Mouse (Mus musculus) heart, embryonic 11.5 days (tissue): Measurements from ENCODE around the gene Cntrl. TPM values are rescaled to one million over a fixed set of nuclear protein-coding genes. Genes with fewer than 3 reads are reported as not detected.

Experiments
- ATAC-seq: fragments of 200-750 bp; cut with Nextera tagmentation; replicated peaks from 2 replicates; pipeline ENCODE4 v1.8.0; 2017; ENCODE audit warnings: moderate library complexity; ENCODE audit not compliant: insufficient number of reproducible peaks, low FRiP score, low TSS enrichment
- H3K27ac ChIP-seq: fragments of 300-500 bp; sonication (generic); 2 replicates; pipeline ENCODE4 v1.5.1; 2014; ENCODE audit warnings: mild to moderate bottlenecking, low read depth, low read length
- H3K27me3 ChIP-seq: fragments of 300-500 bp; sonication (generic); 2 replicates; pipeline ENCODE4 v1.6.1; 2014; ENCODE audit warnings: mild to moderate bottlenecking, low read length, mixed read lengths; ENCODE audit not compliant: control insufficient read depth, insufficient read depth
- H3K36me3 ChIP-seq: fragments of 300-500 bp; sonication (generic); 2 replicates; pipeline ENCODE4 v1.6.1; 2014; ENCODE audit warnings: mild to moderate bottlenecking, low read length, moderate library complexity, mixed read lengths; ENCODE audit not compliant: control insufficient read depth, insufficient read depth
- H3K4me1 ChIP-seq: fragments of 300-500 bp; sonication (generic); 2 replicates; pipeline ENCODE4 v1.6.1; 2014; ENCODE audit warnings: low read length; ENCODE audit not compliant: control insufficient read depth, insufficient read depth
- H3K4me2 ChIP-seq: fragments of 300-500 bp; sonication (generic); 2 replicates; pipeline ENCODE4 v1.6.1; 2014; ENCODE audit warnings: mild to moderate bottlenecking, moderate library complexity
- H3K4me3 ChIP-seq: fragments of 300-500 bp; sonication (generic); 2 replicates; pipeline ENCODE4 v1.5.1; 2014; ENCODE audit warnings: low read depth, low read length
- H3K9ac ChIP-seq: fragments of 300-500 bp; sonication (generic); 2 replicates; pipeline ENCODE4 v1.6.1; 2014; ENCODE audit warnings: mild to moderate bottlenecking, low read depth, low read length, moderate library complexity
- H3K9me3 ChIP-seq: fragments of 300-500 bp; sonication (generic); replicated peaks from 2 replicates; pipeline ENCODE4 v1.6.1; 2016; ENCODE audit warnings: low read length; ENCODE audit not compliant: control insufficient read depth
- WGBS: fragments of 180-500 bp; shearing (Covaris S2); extraction: QIAGEN DNeasy Blood & Tissue Kit; methylation state at CpG from one replicate; pipeline ENCODE4 v1.1.7; 2014; ENCODE audit not compliant: insufficient replicate concordance; 5-methylcytosine and 5-hydroxymethylcytosine counted together
- polyA plus RNA-seq: library from polyadenylated mRNA; unstranded; fragments of >200 nt; fragmentation: Nextera tagmentation; extraction: Ambion mirVana; gene quantifications from 2 replicates; pipeline ENCODE4 v1.2.1, GENCODE M21; 2014

The Cntrl gene
- polyA plus RNA-seq, 1 experiment from 2014 or later, result 23.0 TPM

- H3K4me2 ChIP-seq, result no peak overlapping the region
- no peaks in the 10 kb centered on the region for H3K36me3 ChIP-seq
- H3K27me3 ChIP-seq, result no peaks in the 10 kb centered on the region
- H3K4me3 ChIP-seq, result no peak overlapping the region
- WGBS, result 48% methylated on average over 3 of the region's 3 CpGs
- H3K27ac ChIP-seq, result no peak overlapping the region
- peaks cover 3% of the 10 kb centered on the region; the same call in 1 of the 2 replicates for H3K4me1 ChIP-seq
- H3K9ac ChIP-seq, result no peak overlapping the region
- H3K9me3 ChIP-seq, result no peaks in the 10 kb centered on the region
- ATAC-seq, result no peak
Measured at GRCm38 (mm10) chr2:35104843-35105242, 4.4 kb upstream of the Cntrl start.

GRCm38 (mm10) chr2:35107984-35108635 is 1.2 kb upstream of the Cntrl start:
- 59% methylated on average over 5 of the region's 5 CpGs for WGBS

DNA sequence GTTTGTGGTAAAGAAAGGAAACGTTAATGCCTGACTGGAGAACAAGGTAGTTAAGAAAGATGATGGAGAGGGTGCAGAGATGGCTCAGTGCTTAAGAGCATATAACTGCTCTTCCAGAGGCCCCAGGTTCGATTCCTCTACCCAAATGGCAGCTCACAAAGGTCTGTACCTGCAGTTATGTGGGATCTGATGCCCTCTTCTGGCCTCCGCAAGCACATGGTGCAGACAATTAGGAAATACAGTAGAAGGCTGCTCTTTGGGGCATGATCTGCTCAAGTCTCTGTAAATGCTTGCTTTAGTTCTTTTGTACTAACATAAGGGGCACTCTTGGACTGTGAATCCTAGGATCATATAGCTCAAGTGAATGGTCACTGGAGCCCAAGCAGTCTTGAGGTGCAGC is 580 bp upstream of the Cntrl start:
- Histone ChIP-seq H3K4me2 (peak overlapping the region; percentile 71), H3K9ac (peak overlapping the region; percentile 80), H3K4me3 (peak overlapping the region; percentile 91), H3K27ac (peak overlapping the region; percentile 88; the same call in 1 of the 2 replicates), H3K27me3 (no peaks in the 10 kb centered on the region), H3K4me1 (no peaks in the 10 kb centered on the region; the same call in 1 of the 2 replicates), H3K36me3 (no peaks in the 10 kb centered on the region), H3K9me3 (no peaks in the 10 kb centered on the region)
- ATAC-seq, result no peak
- WGBS, result 16% methylated on average over 3 of the region's 3 CpGs

More at GRCm38 (mm10) chr2:35107984-35108635, 1.2 kb upstream of the Cntrl start:
- Histone ChIP-seq H3K27me3 (no peaks in the 10 kb centered on the region), H3K36me3 (no peaks in the 10 kb centered on the region), H3K9ac (no peak overlapping the region), H3K27ac (no peak overlapping the region), H3K4me1 (peaks cover 2% of the 10 kb centered on the region), H3K9me3 (no peaks in the 10 kb centered on the region), H3K4me2 (no peak overlapping the region), H3K4me3 (no peak overlapping the region)
- no peak for ATAC-seq

DNA sequence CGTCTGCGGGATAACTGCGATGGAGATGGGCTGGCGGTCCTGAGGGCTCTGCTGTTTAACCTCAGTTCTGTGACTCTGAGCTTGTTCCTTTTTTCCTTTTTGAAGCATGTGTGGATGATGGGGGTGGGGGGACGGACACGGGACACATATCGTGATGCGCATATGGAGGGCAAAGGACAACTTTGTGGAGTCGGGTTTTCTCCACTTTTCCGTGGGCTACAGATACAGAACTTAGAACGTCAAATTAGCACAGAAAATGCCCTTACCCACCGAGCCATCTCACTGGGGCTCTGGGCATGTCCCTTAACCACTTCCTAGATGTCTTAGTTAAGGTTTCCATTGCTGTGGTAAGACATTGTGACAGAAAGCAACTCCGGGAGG is 622 bp downstream of the Cntrl start:
- no peak for ATAC-seq

GRCm38 (mm10) chr2:35110521-35110920 is 1.2 kb downstream of the Cntrl start:
- Histone ChIP-seq H3K4me3 (no peak overlapping the region), H3K27ac (no peak overlapping the region), H3K9ac (no peak overlapping the region), H3K4me1 (no peaks in the 10 kb centered on the region; the same call in 1 of the 2 replicates), H3K36me3 (no peaks in the 10 kb centered on the region), H3K27me3 (no peaks in the 10 kb centered on the region), H3K9me3 (no peaks in the 10 kb centered on the region), H3K4me2 (peak overlapping the region; percentile 8; the same call in 1 of the 2 replicates)
- no peak for ATAC-seq
- WGBS, result 59% methylated on average over 2 of the region's 2 CpGs

More for the DNA sequence above, 622 bp downstream of the Cntrl start:
- peak overlapping the region; percentile 91 for H3K4me3 ChIP-seq
- peak overlapping the region; percentile 80 for H3K9ac ChIP-seq
- H3K27ac ChIP-seq, result peak overlapping the region; percentile 88
- H3K36me3 ChIP-seq, result no peaks in the 10 kb centered on the region
- no peaks in the 10 kb centered on the region for H3K27me3 ChIP-seq
- 2% methylated on average over 13 of the region's 13 CpGs for whole genome bisulfite sequencing
- H3K4me1 ChIP-seq, result no peaks in the 10 kb centered on the region; the same call in 1 of the 2 replicates
- H3K4me2 ChIP-seq, result peak overlapping the region; percentile 71
- no peaks in the 10 kb centered on the region for H3K9me3 ChIP-seq

DNA sequence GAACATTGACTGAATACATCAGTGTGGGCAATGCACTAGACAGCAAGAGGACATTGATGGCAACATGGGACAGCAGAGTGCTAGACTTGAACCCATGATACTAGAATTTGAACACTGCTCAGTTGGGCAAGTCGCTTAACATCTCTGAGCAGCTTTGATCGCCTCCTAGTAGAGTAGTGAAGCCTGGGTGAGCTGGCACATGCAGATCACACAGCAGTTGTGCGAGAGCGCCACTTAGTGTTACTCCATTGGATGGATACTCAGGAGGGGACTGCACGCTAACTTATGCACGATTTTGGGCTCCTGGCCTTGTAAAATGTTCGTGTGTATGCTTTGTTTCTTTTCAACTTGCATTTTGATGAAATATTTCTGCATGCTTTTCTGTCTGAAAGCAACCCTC is 15.4 kb downstream of the Cntrl start:
- no peak for ATAC-seq
- Histone ChIP-seq H3K4me1 (0 out of 2 replicates have a peak, but pooled peaks cover 3% of the 10 kb centered on the region), H3K9me3 (no peaks in the 10 kb centered on the region), H3K27ac (no peak overlapping the region), H3K4me2 (no peak overlapping the region), H3K4me3 (no peak overlapping the region), H3K36me3 (0 out of 2 replicates have a peak, but pooled peaks cover 2% of the 10 kb centered on the region), H3K9ac (no peak overlapping the region), H3K27me3 (no peaks in the 10 kb centered on the region)
- 67% methylated on average over 7 of the region's 7 CpGs for WGBS

- Histone ChIP-seq H3K9me3 (no peaks in the 10 kb centered on the region), H3K4me2 (peak overlapping the region; percentile 83), H3K9ac (no peak overlapping the region), H3K36me3 (peaks cover 4% of the 10 kb centered on the region; the same call in 1 of the 2 replicates), H3K27ac (peak overlapping the region; percentile 2; the same call in 1 of the 2 replicates), H3K4me1 (peaks cover 10% of the 10 kb centered on the region), H3K27me3 (no peaks in the 10 kb centered on the region), H3K4me3 (peak overlapping the region; percentile 60)
- no peak for ATAC-seq
Measured at GRCm38 (mm10) chr2:35131491-35131890, 22.2 kb downstream of the Cntrl start.

DNA sequence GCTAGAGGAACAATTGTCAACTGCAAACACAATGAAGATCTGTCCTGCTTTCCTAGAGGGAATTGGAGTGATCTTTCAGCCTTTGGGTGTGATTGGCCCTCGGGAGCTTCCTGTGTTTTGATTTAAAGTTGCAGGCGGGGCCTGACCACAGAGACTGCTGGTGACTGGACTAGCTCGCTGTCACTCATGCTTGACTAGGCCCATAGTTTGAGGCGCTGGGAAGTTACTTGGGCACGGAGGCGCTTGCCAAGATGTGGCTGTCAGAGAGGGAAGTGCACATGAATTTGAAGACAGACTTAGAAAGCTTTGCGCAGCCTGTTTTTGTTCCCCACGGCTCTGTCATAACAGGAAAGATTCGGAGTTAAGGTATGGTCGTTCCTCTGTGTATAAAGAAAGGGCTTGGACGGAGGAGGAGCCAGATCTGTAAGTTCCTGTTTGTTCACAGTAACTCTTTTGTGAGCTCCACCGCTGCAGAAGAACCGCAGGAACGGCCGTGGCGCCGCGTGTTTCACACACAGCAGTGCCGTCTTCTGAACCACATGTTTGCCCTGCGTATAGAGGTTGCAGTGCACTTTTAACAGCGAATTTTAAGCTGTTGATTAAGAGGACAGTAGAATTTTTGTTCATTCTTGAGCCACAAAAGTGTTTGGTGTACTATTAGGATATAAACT is 22.8 kb downstream of the Cntrl start:
- WGBS, result under 1% methylated on average over 21 of the region's 21 CpGs
- Histone ChIP-seq H3K27ac (peak overlapping the region; percentile 87), H3K4me1 (peaks cover 10% of the 10 kb centered on the region), H3K4me2 (peak overlapping the region; percentile 83), H3K4me3 (peak overlapping the region; percentile 60), H3K9me3 (no peaks in the 10 kb centered on the region), H3K36me3 (peaks cover 4% of the 10 kb centered on the region; the same call in 1 of the 2 replicates), H3K9ac (peak overlapping the region; percentile 75), H3K27me3 (no peaks in the 10 kb centered on the region)
- ATAC-seq, result peak; percentile 92
